In genomic region chr11:75566276-75567196, GRCm38 (mm10) we compare ENCODE assay signal across 11 mouse cellular contexts. TPM values are rescaled to one million over a fixed set of nuclear protein-coding genes. Genes with fewer than 3 reads are reported as not detected.
DNase-seq lines count a peak whose midpoint lies in the region; ATAC-seq and TF ChIP-seq lines count a peak whose summit lies in the region.
"Had no signal": no experiment of that assay in that cellular context is flagged by ENCODE, and none has a peak within 500 bp of the region (broad histone marks: within the 10 kb centered on the region; RNA-seq: fewer than 3 reads in every experiment).

No protein-coding gene starts in this region.

- no peak overlapping the region for H3K4me3 ChIP-seq in layer of hippocampus, adult 2 months
- no peak overlapping the region for H3K4me3 ChIP-seq in heart, embryonic 16.5 days (ENCODE audit: low read length)
- H3K4me3 ChIP-seq: liver, embryonic 15.5 days had no signal

- no peaks in the 10 kb centered on the region for H3K9me3 ChIP-seq in heart, embryonic 16.5 days (replicated peaks; ENCODE audit: control insufficient read depth, low read length)
- H3K9me3 ChIP-seq: liver, embryonic 15.5 days had no signal

- no peak for TF ChIP-seq CTCF in layer of hippocampus, adult 2 months (conservative IDR thresholded peaks at IDR 0.05)

- H3K4me1 ChIP-seq in heart, embryonic 16.5 days (ENCODE audit: control insufficient read depth, insufficient read depth, low read length) = peaks cover 45% of the 10 kb centered on the region

- H3K27me3 ChIP-seq in heart, embryonic 16.5 days (ENCODE audit: control insufficient read depth, insufficient read depth, low read length) = peaks cover 6% of the 10 kb centered on the region; the same call in 1 of the 2 replicates

- peak overlapping the region; percentile 83 for H3K27ac ChIP-seq in layer of hippocampus, adult 2 months
- H3K27ac ChIP-seq in heart, embryonic 16.5 days (ENCODE audit: low read length) = no peak overlapping the region
- H3K27ac ChIP-seq: liver, embryonic 15.5 days had no signal

- H3K9ac ChIP-seq in heart, embryonic 16.5 days (ENCODE audit: low read length) = peak overlapping the region; percentile 27; the same call in 1 of the 2 replicates
- H3K9ac ChIP-seq: liver, embryonic 15.5 days had no signal

- ATAC-seq in heart, embryonic 16.5 days (replicated peaks; ENCODE audit: extremely low read depth, insufficient read depth, low FRiP score) = peak; percentile 62
- peak; percentile 20; the same call in 1 of the 2 replicates for ATAC-seq in megakaryocyte progenitor cell, adult 5-6 weeks (replicated peaks; ENCODE audit: poor library complexity)

- no peak for DNase-seq in layer of hippocampus, adult 2 months (ENCODE audit: low spot score in 2 of 2)
- DNase-seq in layer of hippocampus, adult 9-10 months (ENCODE audit: low spot score) = no peak
- DNase-seq in cerebellum, adult 9-10 months = peak; percentile 71
- DNase-seq in c-Kit-positive CD71-positive TER-119-positive erythroid progenitor cells, embryonic 14.5 days (ENCODE audit: low spot score) = no peak
- no peak for DNase-seq in retina, postnatal 1 day
- DNase-seq in kidney, adult 11 months = no peak
- DNase-seq: layer of hippocampus, postnatal 36 days; thymus, postnatal 14 days had no signal

- H3K36me3 ChIP-seq in heart, embryonic 16.5 days (ENCODE audit: control insufficient read depth, insufficient read depth) = no peaks in the 10 kb centered on the region
- H3K36me3 ChIP-seq: liver, embryonic 15.5 days had no signal

- 49% methylated on average over 13 of the region's 13 CpGs for WGBS in heart, embryonic 16.5 days

- no peak overlapping the region for H3K4me2 ChIP-seq in heart, embryonic 16.5 days (ENCODE audit: low read depth, low read length)
- H3K4me2 ChIP-seq: liver, embryonic 15.5 days had no signal

RNA-seq across cellular contexts. Expression of gene Pitpna, which starts 21.4 kb away (rescaled TPM):
- total RNA-seq in layer of hippocampus, adult 2 months (2021) = 100 to 1,000 TPM; 269 to 283 TPM
- 68.0 and 78.0 TPM in 2 replicates for polyA plus RNA-seq in heart, embryonic 16.5 days (2015; fragmentation: Nextera tagmentation; extraction: Ambion mirVana)
- 166 and 176 TPM in 2 replicates for total RNA-seq in megakaryocyte progenitor cell, adult 5-6 weeks (2015)
- 70.3 and 82.4 TPM in 2 replicates for total RNA-seq in megakaryocyte progenitor cell, adult 5-6 weeks (2017)

RNA-seq across cellular contexts. Expression of gene Slc43a2, which starts 35.0 kb away (rescaled TPM):
- 10 to 100 TPM; 43.0 to 53.4 TPM for total RNA-seq in layer of hippocampus, adult 2 months (2021)
- polyA plus RNA-seq in heart, embryonic 16.5 days (2015; fragmentation: Nextera tagmentation; extraction: Ambion mirVana) = 3.0 and 4.3 TPM in 2 replicates
- 8.6 and 12.2 TPM in 2 replicates for total RNA-seq in megakaryocyte progenitor cell, adult 5-6 weeks (2015)
- 8.9 and 9.9 TPM in 2 replicates for total RNA-seq in megakaryocyte progenitor cell, adult 5-6 weeks (2017)

RNA-seq across cellular contexts. Expression of gene Scarf1, which starts 53.2 kb away (rescaled TPM):
- 1 to 10 TPM; 1.3 TPM for total RNA-seq in layer of hippocampus, adult 2 months (2021)
- polyA plus RNA-seq in heart, embryonic 16.5 days (2015; fragmentation: Nextera tagmentation; extraction: Ambion mirVana) = 11.0 and 14.0 TPM in 2 replicates
- 1.7 and 3.0 TPM in 2 replicates for total RNA-seq in megakaryocyte progenitor cell, adult 5-6 weeks (2015)
- total RNA-seq in megakaryocyte progenitor cell, adult 5-6 weeks (2017) = 2.4 and 3.7 TPM in 2 replicates

RNA-seq across cellular contexts. Expression of gene Rilp, which starts 56.6 kb away (rescaled TPM):
- 1 to 10 TPM; 1.6 to 1.7 TPM for total RNA-seq in layer of hippocampus, adult 2 months (2021)
- 11.0 and 13.3 TPM in 2 replicates for polyA plus RNA-seq in heart, embryonic 16.5 days (2015; fragmentation: Nextera tagmentation; extraction: Ambion mirVana)
- total RNA-seq in megakaryocyte progenitor cell, adult 5-6 weeks (2015) = 0.64 TPM in 1 of 2 replicates, not detected in the other
- 0.24 TPM in 1 of 2 replicates, not detected in the other for total RNA-seq in megakaryocyte progenitor cell, adult 5-6 weeks (2017)
